Mouse (Mus musculus): ENCODE results near the gene Bcl9l.

The Bcl9l gene

GRCm38 (mm10) chr9:44510872-44511601 is 28.4 kb downstream of the Bcl9l start:
- DNase-seq (ENCODE audit: low read depth, low spot score), result no peak

GRCm38 (mm10) chr9:44511935-44512716 is 29.5 kb downstream of the Bcl9l start:
- peak; percentile 24 for DNase-seq (ENCODE audit: low read depth, low spot score)

- no peak for DNase-seq (ENCODE audit: low read depth, low spot score)
Measured at GRCm38 (mm10) chr9:44512717-44513003, 30.0 kb downstream of the Bcl9l start.

- DNase-seq (ENCODE audit: low read depth, low spot score), result no peak
Measured at GRCm38 (mm10) chr9:44513121-44513520, 30.5 kb downstream of the Bcl9l start.

GRCm38 (mm10) chr9:44513610-44514009 is 31.0 kb downstream of the Bcl9l start:
- no peak for DNase-seq (ENCODE audit: low read depth, low spot score)

- DNase-seq (ENCODE audit: low read depth, low spot score), result peak; percentile 38
Measured at GRCm38 (mm10) chr9:44514147-44514546, 31.5 kb downstream of the Bcl9l start.

GRCm38 (mm10) chr9:44515131-44515751 is 32.6 kb downstream of the Bcl9l start:
- DNase-seq (ENCODE audit: low read depth, low spot score), result peak; percentile 86

- DNase-seq (ENCODE audit: low read depth, low spot score), result no peak
Measured at GRCm38 (mm10) chr9:44515891-44516290, 33.3 kb downstream of the Bcl9l start.

- DNase-seq (ENCODE audit: low read depth, low spot score), result peak; percentile 28
Measured at GRCm38 (mm10) chr9:44517368-44517767, 34.7 kb downstream of the Bcl9l start.

GRCm38 (mm10) chr9:44518068-44518467 is 35.4 kb downstream of the Bcl9l start:
- no peak for DNase-seq (ENCODE audit: low read depth, low spot score)

GRCm38 (mm10) chr9:44521927-44522326 is 39.3 kb downstream of the Bcl9l start:
- DNase-seq (ENCODE audit: low read depth, low spot score), result peak; percentile 89

- DNase-seq (ENCODE audit: low read depth, low spot score), result no peak
Measured at GRCm38 (mm10) chr9:44523686-44524085, 41.1 kb downstream of the Bcl9l start.

GRCm38 (mm10) chr9:44524235-44524826 is 41.7 kb downstream of the Bcl9l start:
- DNase-seq (ENCODE audit: low read depth, low spot score), result peak; percentile 78

GRCm38 (mm10) chr9:44525001-44525400 is 42.4 kb downstream of the Bcl9l start:
- DNase-seq (ENCODE audit: low read depth, low spot score), result peak; percentile 52

- peak; percentile 67 for DNase-seq (ENCODE audit: low read depth, low spot score)
Measured at GRCm38 (mm10) chr9:44525589-44525988, 43.0 kb downstream of the Bcl9l start.

- DNase-seq (ENCODE audit: low read depth, low spot score), result peak; percentile 86
Measured at GRCm38 (mm10) chr9:44526337-44527112, 43.9 kb downstream of the Bcl9l start.

- no peak for DNase-seq (ENCODE audit: low read depth, low spot score)
Measured at GRCm38 (mm10) chr9:44528340-44528739, 45.7 kb downstream of the Bcl9l start.

- no peak for DNase-seq (ENCODE audit: low read depth, low spot score)
Measured at GRCm38 (mm10) chr9:44532991-44533580, 50.5 kb downstream of the Bcl9l start.

GRCm38 (mm10) chr9:44537625-44538301 is 55.1 kb downstream of the Bcl9l start:
- DNase-seq (ENCODE audit: low read depth, low spot score), result peak; percentile 87

- DNase-seq (ENCODE audit: low read depth, low spot score), result peak; percentile 77
Measured at GRCm38 (mm10) chr9:44539816-44540421, 57.3 kb downstream of the Bcl9l start.

Data from A20 (cell line).